Mouse (Mus musculus) kidney, adult 18-20 months (tissue): ENCODE measurements around the gene Plekhh2.
A peak's percentile ranks its signal among the peaks of the same experiment; 100 is the strongest.

Experiments
- DNase-seq: peaks from one replicate; pipeline ENCODE4 v3.0.0; 2021

Plekhh2 gene

GRCm38 (mm10) chr17:84575108-84575507 lies 63.4 kb downstream of the Plekhh2 start:
- no peak for DNase-seq

DNA sequence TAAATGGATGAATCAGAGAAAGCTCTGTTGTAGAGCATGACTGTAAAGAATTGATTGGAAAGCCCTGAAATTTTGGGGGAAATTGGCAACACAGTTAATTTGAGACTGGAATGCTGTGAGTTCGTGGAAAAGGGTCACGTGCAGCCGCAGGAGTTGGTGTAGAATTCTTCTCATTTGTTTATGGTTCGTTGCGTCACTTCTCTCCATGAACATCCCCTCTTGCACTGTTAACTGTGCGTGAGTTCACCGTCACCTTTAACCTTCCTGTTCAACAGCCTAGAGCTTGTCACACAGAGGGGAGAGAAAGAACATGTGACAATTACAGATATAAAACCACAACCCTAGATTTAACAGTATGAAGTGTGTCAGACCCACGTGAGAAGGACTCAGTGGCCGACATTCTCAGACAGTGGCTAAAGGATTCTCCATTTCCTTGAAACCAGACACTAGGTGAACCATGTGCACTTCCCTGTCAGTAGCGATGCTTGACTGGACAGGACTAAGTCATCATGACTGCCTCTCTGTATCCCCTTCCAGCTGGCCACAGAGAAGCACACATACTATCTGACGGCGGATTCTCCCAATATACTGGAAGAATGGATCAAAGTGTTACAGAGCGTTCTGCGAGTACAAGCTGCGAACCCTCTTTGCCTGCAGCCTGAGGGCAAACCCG lies 65.1 kb downstream of the Plekhh2 start:
- no peak for DNase-seq

GRCm38 (mm10) chr17:84579249-84579648 lies 67.6 kb downstream of the Plekhh2 start:
- no peak for DNase-seq

GRCm38 (mm10) chr17:84579817-84580216 lies 68.1 kb downstream of the Plekhh2 start:
- no peak for DNase-seq

DNA sequence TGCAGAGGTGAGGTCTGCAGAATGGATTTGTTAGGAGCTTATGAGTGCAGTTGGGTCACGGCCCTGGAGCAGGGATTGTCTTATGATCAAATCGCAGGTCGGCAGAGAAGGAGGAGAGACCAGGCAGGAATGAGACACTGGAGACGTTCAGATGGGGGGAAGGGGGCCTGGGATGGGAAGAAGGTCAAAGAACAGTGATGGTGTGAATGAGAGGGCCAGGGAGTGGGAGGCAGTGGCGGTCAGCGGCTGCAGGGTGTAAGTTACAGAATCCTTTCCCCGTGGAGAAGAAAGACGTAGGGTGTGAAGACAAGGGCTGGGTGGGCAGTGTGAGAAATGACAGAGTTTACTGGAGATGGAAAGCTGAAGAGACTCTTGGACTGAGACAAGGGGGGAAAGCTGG lies 69.1 kb downstream of the Plekhh2 start:
- DNase-seq: no peak

DNA sequence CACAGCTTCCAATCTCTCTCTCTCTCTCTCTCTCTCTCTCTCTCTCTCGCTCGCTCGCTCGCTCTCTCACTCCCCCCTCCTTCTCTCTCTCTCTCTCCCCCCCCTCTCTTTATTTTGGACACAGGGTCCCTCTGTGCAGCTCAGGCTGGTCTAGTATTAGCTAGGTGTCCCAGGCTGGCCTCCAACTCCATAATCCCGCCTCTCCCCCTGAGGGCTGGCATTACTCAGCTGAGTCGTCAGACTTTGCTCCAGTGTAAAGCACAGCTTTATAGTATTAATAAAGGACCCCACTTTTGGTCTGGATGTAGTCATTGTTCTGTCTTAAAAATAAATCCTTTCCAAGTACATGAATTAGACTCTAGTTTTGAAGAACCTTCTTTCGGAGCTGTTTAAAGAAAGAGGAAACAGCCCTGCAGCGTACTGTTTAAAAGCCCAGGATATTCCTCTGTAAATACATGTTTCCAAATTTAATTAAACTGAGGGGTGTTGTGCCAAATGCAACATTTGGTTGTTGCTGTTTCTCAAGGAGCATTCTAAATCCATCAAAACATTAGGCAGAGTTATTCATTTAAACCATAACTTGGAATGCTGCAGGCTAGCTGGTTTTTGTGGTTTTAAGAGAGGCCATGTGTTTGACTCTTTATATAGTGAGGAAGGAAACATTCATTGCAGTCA lies 70.2 kb downstream of the Plekhh2 start:
- no peak for DNase-seq

GRCm38 (mm10) chr17:84584107-84584506 lies 72.4 kb downstream of the Plekhh2 start:
- no peak for DNase-seq

DNA sequence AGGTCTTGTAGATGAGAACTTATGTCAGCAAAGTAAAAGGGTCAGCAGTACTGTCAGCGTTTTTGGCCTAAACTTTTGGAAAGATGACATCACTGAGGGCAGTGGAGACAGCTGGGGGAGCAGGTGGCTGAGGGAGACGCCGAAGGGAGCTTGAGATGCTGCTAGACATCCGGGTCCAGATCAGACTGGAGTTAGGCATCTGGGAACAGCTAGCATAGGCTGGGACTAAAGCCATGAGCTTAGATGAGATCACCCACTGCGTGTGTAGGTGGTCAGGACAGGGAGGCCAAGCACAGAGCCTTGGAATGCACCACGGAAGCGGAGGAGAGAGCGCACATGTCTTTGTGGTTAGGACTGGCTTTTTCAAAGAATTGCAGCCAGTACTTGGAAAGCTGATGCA lies 73.4 kb downstream of the Plekhh2 start:
- DNase-seq: no peak

DNA sequence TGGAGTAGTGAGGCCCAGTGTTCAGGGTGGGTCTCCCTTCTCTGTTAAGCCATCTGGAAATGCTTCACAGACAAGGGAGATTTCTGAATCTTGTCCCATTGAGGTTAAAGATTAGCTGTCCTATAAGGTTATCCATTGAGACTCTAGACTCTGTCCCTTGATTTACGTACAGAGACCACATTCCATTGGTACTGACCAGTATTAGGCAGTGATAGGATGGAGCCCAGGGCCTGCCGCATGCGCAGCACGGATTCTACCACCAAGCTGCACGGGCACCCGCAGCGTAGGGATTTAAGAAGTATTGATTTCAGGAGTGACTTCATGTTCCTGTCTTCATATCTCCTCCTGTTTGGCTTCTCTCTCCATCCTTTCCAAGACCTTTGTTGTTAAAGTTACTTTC lies 78.4 kb downstream of the Plekhh2 start:
- DNase-seq: no peak

GRCm38 (mm10) chr17:84591431-84592150 lies 79.9 kb downstream of the Plekhh2 start:
- DNase-seq: no peak

DNA sequence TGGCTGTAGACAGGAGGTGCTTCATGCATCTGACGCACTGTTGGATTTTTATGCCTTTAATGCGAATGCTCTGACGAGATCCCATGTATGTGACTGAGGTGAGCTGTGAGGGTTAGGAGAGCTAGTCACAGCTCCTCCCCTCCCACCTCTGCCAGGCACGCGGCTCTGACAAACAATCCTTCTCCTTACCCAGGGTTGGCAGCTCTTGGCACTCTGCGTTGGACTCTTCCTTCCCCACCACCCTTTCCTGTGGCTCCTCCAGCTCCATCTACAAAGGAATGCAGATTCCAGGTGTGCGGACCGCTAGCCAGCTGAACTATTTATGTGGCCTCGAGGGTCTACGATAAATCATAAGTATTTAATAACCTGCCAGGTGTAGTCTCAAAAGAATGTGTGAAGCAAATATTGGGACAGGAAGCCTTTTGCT lies 84.3 kb downstream of the Plekhh2 start:
- no peak for DNase-seq

GRCm38 (mm10) chr17:84596501-84596900 lies 84.8 kb downstream of the Plekhh2 start:
- no peak for DNase-seq

DNA sequence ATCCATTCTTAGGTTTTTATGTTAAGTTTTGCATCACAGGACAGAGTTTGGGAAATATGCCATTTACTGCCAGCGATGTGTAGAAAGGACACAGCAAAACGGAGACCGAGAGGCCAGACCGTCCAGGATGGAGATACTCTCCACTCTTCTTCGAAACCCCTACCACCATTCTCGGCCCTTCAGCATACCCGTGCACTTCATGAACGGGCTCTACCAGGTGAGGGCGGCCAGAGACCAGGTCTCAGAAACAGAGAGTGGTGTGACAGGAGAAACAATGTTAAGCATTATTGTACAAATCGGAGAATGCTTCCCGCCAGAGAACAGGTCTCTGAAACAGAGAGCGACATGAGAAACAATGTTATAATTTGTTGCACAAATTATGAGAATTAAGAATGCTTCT lies 86.2 kb downstream of the Plekhh2 start:
- DNase-seq: no peak

DNA sequence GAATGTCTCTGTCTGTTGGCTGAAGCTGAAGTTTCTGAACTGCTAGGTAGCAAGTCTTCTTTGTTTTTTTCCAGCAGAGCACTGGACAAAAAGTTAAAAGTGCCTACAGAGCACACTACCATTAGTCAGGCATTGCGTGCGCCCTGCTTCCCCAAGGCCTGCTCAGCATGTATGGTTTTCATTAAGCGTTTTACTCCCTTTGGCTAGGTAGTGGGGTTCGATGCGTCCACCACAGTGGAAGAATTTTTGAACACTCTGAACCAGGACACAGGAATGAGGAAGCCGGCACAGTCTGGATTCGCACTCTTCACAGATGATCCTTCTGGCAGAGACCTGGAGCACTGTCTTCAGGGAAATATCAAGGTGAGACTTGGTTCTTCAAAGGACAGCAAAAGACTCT lies 87.2 kb downstream of the Plekhh2 start:
- DNase-seq: no peak

DNA sequence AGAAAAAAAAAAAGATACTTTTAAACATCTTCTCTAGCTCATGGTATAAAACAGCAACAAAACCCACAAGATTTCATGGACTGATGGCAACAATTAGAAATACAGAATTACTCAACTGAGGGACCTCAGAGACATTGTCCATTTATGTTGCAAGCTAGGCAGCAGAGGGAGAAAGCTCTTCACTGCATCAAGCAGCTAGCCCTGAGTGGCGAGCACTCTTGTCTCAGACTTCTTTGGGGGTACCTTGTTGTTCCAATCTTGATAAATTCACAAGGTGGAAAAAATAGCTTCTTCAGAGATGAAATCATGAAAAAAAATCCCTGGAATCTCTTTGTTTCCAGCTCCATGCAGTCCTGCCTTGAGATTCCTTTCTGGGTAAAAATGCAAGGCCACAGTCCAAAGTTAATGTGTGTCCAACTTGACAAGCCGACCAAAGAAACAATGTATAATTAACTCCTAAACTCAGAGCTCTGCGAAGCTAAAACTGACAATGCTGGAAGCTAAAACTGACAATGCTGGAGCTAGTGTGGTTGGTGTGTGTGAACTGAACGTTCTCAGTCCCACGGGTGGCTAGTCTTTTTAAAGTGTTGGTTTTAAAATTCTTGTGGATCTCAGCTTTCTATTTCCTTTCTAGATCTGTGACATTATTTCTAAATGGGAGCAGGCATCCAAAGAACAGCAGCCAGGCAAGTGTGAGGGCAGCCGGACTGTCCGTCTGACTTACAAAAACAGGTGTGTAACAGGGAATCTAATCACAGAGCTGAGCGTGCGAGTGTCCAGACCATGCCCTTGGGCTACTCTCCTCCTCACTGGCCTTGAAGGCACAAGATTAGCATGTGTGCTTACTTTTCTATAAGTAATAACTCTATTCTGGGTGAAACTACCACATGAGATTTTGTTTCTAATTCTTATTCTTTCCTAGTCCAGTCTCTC lies 88.6 kb downstream of the Plekhh2 start:
- DNase-seq: peak; percentile 43

DNA sequence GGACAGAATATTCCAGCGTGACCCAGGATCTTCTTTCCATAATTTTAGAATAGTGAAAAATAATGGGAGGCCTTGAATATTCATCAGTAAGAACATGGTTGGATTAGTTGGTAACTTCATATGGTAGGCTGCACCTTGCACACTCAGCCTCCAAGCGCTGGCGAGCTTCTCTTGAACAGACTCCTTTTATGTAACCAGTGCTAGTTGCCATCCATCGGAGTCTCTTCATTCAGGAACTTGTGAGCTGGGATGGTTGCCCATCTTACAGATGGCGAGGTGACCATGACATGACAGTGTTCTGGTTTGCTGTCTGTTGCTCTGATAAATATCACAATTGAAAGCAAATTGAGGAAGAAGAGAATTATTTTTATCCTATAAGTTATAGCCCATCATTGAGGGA lies 90.1 kb downstream of the Plekhh2 start:
- DNase-seq: no peak

GRCm38 (mm10) chr17:84603202-84603627 lies 91.5 kb downstream of the Plekhh2 start:
- peak; percentile 42 for DNase-seq

DNA sequence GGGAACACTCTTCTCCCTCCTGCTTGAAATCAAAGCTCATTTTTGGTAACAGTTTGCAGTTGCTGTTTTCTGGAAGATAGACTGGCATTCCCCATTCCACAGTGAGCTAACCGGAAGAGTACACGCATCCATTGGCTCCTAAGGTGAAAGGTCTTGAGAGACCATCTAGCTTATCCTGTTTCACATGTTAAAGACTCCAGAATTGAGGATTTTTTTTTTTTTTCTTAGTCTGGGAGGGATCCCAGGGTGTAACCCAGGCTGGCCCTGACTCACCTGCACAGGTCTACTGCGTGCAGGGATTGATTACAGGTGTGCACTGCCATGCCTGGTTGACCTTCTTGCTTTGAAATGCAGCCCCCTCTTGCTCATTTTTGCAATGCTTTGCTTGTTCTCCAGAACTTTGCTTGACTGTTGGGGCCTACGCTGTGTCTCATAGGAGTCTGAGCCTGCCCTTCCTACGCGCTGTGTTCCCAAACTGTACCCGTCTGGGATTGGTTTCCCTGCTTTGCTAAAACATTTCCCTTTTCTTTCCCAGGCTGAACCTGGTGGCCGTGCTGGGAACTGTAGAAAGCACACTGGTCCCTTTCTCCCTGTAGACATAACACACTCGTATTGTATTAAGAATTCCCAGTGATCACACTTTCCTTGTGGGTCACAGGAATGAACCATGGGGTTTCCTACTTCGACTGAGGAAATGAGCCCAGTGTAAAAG lies 92.2 kb downstream of the Plekhh2 start:
- DNase-seq: no peak

- DNase-seq: no peak
Observed at GRCm38 (mm10) chr17:84606976-84607375, 95.3 kb downstream of the Plekhh2 start.

DNA sequence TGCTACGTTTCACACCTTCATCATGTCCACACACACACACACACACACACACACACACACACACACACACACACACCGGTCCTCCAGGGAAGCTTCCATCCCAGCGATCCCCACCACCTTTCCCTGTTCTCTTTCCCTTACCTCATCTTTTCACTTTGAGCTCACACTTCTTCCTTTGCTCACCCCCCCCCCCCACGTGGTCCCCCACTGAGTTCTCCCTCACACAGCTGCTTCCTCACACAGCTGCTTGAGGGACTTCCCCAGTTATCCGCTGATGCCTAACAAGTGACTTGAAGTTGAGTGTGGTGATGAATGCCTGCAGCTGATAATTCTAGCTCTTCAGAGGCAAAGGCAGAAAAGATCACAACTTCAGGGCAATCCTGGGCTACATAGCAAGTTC lies 95.9 kb downstream of the Plekhh2 start:
- no peak for DNase-seq

- DNase-seq: no peak
Observed at GRCm38 (mm10) chr17:84608606-84609005, 96.9 kb downstream of the Plekhh2 start.

DNA sequence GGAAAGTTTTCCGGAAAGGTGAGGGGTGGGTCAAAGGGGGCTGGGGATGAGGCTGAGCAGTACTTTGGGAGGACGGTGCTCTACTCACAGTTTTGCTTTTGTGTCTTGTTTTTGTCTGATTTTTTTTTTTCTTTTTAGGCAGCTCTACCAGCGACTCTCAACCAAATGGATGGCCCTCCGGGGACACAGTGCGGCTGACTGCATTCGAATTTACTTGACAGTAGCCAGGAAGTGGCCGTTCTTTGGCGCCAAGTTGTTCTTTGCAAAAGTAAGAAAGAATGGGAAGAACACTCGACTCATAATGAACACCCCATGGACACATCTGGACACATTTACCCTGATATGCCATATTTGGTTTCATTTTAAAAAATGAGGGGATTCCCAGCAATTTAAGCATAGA lies 99.8 kb downstream of the Plekhh2 start:
- no peak for DNase-seq
